Mouse (Mus musculus) heart, adult 2 months (tissue): ENCODE data around the gene Rxra. TPM values are rescaled to one million over a fixed set of nuclear protein-coding genes. Genes with fewer than 3 reads are reported as not detected.

Experiments
- DNase-seq, 2 experiments: peaks; one replicate each; pipeline ENCODE4 v3.0.0; 2021
- H3K27ac ChIP-seq: fragments of 200-600 bp; 2 replicates; pipeline ENCODE4 v1.8.1; 2022
- H3K27me3 ChIP-seq: fragments of 200-500 bp; 2 replicates; pipeline ENCODE4 v1.6.1; 2012; ENCODE audit warnings: mild to moderate bottlenecking, low read length, inconsistent platforms, mixed read lengths; ENCODE audit not compliant: control insufficient read depth, insufficient read depth
- H3K36me3 ChIP-seq: fragments of 200-500 bp; 2 replicates; pipeline ENCODE4 v1.6.1; 2012; ENCODE audit warnings: low read length, inconsistent platforms; ENCODE audit not compliant: control insufficient read depth, insufficient read depth
- H3K4me1 ChIP-seq: fragments of 200-500 bp; 2 replicates; pipeline ENCODE4 v1.6.1; 2011; ENCODE audit warnings: low read length; ENCODE audit not compliant: control insufficient read depth, insufficient read depth
- H3K4me3 ChIP-seq: fragments of 200-600 bp; 2 replicates; pipeline ENCODE4 v1.8.1; 2022
- H3K79me2 ChIP-seq: fragments of 200-500 bp; replicated peaks from 2 replicates; pipeline ENCODE4 v1.6.1; 2012; ENCODE audit warnings: mild to moderate bottlenecking, inconsistent platforms, low read length, moderate library complexity, mixed read lengths; ENCODE audit not compliant: control insufficient read depth, insufficient read depth
- H3K9ac ChIP-seq: fragments of 200-500 bp; 2 replicates; pipeline ENCODE4 v1.6.1; 2012; ENCODE audit warnings: low read depth, mild to moderate bottlenecking, control low read depth, inconsistent platforms, low read length, mixed read lengths
- CTCF ChIP-seq: fragments of 200-600 bp; IDR thresholded peaks from 2 replicates; pipeline ENCODE4 v1.8.1; 2022; ENCODE audit warnings: antibody characterized with exemption, mild to moderate bottlenecking, moderate library complexity
- EP300 ChIP-seq: fragments of 200-500 bp; IDR thresholded peaks from 2 replicates; pipeline ENCODE4 v1.6.1; 2011; ENCODE audit warnings: low read depth, low read length, control low read depth; ENCODE audit not compliant: insufficient read depth
- POLR2A ChIP-seq: fragments of 200-500 bp; IDR thresholded peaks from 2 replicates; pipeline ENCODE4 v1.6.1; 2011; ENCODE audit warnings: mild to moderate bottlenecking, low read depth, low read length, control low read depth; ENCODE audit not compliant: insufficient read depth
- WGBS: fragments of 180-500 bp; shearing (Covaris S2); methylation state at CpG from one replicate; pipeline ENCODE4 v1.1.7; 2018; 5-methylcytosine and 5-hydroxymethylcytosine counted together
- intact Hi-C: fragments of 180-260 bp; cut with DNase I; formaldehyde crosslinking; loops from one replicate; pipeline ENCODE4 v1.15.1; 2025
- polyA plus RNA-seq: library from polyadenylated mRNA; depleted of rRNA; stranded (reverse); fragments of >200 nt; gene quantifications from 2 replicates; pipeline ENCODE4 v1.2.3, GENCODE M21; 2012
- total RNA-seq, 2 experiments: library from RNA; stranded (reverse); gene quantifications; 2 replicates each; pipeline ENCODE4 v1.2.3; 2021

Gene Rxra
- total and polyA plus RNA-seq, 3 experiments = 45.1 to 52.6 (median 52.0) TPM

DNA sequence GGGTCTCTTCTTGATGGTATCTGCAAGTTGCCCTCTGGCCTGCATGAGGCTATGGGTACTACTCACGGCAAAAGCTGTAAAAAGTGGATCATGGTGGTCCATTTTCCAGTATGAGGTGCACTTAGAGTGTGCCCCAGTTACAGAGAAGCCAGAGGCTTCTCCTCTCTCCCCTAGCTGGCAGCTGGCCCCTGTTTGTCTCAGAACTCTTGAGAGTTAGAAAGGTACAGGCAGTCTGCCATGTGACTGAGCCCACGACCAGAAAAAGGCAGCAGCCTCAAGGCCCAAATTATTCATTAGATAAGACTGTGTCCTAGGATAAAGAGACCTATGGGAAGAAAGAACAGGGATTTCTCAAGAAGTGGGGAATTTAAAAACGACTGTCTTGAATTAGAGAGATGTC, 30.8 kb upstream of the Rxra start:
- Histone ChIP-seq H3K4me1 (peaks cover 3% of the 10 kb centered on the region; the same call in 1 of the 2 replicates), H3K36me3 (no peaks in the 10 kb centered on the region), H3K79me2 (no peaks in the 10 kb centered on the region), H3K4me3 (no peak overlapping the region), H3K27me3 (no peaks in the 10 kb centered on the region), H3K27ac (no peak overlapping the region), H3K9ac (no peak overlapping the region)
- DNase-seq = peak in 1 of 2 experiments; percentile 33
- 48% methylated on average over 3 of the region's 3 CpGs for WGBS
- intact Hi-C loops = loop anchor here (5.0 kb wide), 1 partner anchor 83 kb away; no protein-coding TSS in a partner anchor
- TF ChIP-seq EP300 = no peak
- TF ChIP-seq CTCF = no peak
- TF ChIP-seq POLR2A = no peak

DNA sequence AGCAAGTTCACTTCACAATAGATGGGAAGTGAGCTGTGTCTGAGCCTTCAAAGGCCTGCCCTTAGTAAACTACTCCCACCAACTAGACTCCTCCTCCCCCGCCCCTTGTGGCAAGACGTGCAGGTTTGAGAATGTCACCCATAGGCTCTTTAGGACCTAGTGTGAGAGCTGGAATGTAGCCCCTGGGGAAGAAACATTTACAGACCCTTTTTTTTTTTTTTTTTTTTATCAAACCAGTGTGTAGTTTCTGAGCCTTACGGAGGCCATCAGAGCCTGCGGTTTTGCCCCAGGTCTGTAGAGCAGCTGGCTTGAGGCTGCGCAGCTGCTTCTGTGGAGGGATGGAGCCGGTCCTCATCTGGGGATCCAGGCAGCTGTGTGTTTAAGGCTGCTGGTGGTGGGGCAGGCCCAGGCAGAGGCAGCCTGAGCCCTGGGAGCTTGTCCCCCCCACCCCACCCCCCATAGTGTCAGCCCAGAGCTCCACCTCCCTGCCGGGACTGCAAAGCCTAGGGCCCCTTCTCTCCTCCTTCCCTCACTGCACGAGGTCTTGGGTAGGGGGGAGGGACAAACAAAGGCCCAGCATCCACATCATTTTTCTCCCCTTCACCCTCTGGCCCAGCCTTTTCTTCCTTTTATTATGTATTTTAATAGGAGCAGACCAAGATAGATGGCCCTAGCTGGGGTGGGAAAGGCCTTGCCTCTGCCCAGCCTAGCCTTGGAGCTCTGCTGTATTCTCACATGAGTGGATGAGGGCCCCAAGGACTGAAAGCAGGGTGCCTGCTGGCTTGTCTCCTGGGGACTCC, 26.2 kb upstream of the Rxra start:
- intact Hi-C loops = loop anchor here (5.0 kb wide), 1 partner anchor 88 kb away; no protein-coding TSS in a partner anchor
- TF ChIP-seq EP300 = no peak
- no peak for TF ChIP-seq POLR2A
- no peak for TF ChIP-seq CTCF
- Histone ChIP-seq H3K79me2 (no peaks in the 10 kb centered on the region), H3K36me3 (no peaks in the 10 kb centered on the region), H3K9ac (no peak overlapping the region), H3K27me3 (no peaks in the 10 kb centered on the region), H3K27ac (no peak overlapping the region), H3K4me3 (no peak overlapping the region), H3K4me1 (peaks cover 3% of the 10 kb centered on the region; the same call in 1 of the 2 replicates)
- no peak for DNase-seq
- 73% methylated on average over 8 of the region's 8 CpGs for WGBS

DNA sequence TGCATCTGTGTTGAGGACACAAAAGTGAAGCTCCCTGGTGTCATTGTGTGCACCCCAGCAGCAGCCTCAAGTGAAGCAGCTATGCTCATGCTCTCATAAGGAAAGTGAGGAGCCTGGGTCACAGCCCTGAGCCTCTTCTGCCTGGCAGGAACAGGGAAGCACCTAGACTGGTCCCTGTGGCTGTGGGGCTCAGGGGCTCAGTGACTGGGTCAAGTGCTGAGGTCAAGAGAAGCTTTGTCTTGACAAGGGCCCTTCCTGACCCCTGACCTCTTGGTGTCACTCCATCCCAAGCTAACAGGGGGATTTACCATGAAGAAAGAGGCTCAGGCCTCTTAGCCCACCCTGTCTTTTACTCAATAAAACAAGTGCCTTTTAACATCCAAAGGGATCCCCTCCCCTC, 25.2 kb upstream of the Rxra start:
- Histone ChIP-seq H3K4me1 (no peaks in the 10 kb centered on the region), H3K79me2 (no peaks in the 10 kb centered on the region), H3K4me3 (no peak overlapping the region), H3K36me3 (no peaks in the 10 kb centered on the region), H3K27me3 (no peaks in the 10 kb centered on the region), H3K27ac (no peak overlapping the region), H3K9ac (no peak overlapping the region)
- intact Hi-C loops = no loop called here
- TF ChIP-seq CTCF (no peak), EP300 (no peak), POLR2A (no peak)
- DNase-seq = no peak

DNA sequence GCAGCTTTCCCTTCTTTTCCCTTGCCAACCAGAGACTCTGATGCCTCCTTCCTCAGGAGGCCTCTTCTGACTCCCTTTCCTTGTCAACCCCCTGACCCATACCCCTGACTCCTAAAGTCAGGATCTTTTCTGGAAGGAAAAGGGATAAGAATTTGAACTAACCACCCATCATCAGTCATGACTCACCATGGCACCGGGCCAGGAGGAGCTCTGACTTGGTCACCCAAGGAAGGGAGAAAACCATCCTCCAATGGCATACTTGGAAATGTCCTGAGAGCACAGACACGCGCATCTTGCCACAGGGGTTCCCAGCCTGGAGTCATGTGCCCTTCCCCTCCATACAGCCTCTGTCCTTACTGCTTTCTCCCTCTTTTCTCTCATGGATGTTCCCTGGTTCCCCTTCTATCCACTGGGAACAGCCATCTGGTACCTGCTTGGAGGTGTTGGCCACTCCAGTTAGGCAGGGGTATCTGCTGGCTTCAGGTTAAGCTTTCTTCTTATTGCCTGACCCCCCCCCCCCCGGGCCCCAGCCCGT, 22.7 kb upstream of the Rxra start:
- Histone ChIP-seq H3K79me2 (no peaks in the 10 kb centered on the region), H3K4me1 (no peaks in the 10 kb centered on the region), H3K4me3 (no peak overlapping the region), H3K27me3 (no peaks in the 10 kb centered on the region), H3K9ac (no peak overlapping the region), H3K36me3 (no peaks in the 10 kb centered on the region), H3K27ac (no peak overlapping the region)
- TF ChIP-seq POLR2A (no peak), EP300 (no peak), CTCF (no peak)
- intact Hi-C loops = no loop called here
- DNase-seq = no peak
- WGBS = 71% methylated on average over 5 of the region's 5 CpGs

DNA sequence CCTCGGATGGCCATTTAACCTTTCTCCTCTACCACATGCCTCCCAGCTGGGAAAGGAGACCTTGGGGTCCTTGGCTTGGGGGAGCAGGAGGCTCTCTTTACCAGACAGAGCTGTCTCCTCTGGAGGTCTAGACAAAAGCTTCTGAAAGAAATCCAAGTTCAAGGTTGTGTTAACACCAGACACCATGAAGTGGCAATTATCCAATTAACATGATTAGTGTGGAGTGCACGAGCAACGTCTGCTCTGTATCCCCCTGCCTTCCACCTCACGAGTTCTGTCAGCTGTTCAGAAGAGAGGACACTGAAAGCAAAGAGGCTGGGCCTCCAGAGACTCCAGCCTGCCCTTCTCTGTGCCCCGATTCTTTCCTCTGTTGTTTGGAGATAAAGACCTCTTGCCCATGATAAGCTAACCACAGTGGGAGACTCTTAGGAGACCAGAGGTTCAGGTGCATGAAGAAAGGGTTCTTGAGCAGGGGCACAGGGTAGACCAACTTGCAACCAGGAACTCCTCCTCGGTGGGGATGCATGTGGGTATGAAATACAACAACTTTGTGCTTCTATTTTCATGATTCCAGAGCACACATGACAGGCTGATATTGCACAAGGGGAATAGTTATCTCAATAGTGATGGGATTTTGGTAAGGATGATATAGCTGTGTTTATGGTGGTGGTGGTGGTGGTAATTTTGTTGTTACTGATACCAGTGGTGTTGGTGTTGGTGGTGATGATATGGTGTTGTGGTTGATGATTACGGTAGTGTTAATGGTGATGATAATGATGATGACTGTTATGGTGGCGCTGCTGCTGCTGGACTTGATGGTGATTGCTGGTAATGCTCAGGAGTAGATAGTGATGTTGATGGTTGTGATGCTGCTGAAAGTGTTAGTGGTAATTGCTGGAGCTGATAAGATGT, 21.7 kb upstream of the Rxra start:
- H3K36me3 ChIP-seq = no peaks in the 10 kb centered on the region
- TF ChIP-seq EP300 (no peak), CTCF (no peak), POLR2A (no peak)
- H3K79me2 ChIP-seq = no peaks in the 10 kb centered on the region
- H3K4me3 ChIP-seq = no peak overlapping the region
- no peaks in the 10 kb centered on the region for H3K27me3 ChIP-seq
- no peak for DNase-seq
- intact Hi-C loops = no loop called here
- H3K27ac ChIP-seq = no peak overlapping the region
- 76% methylated on average over 8 of the region's 8 CpGs for WGBS
- no peaks in the 10 kb centered on the region for H3K4me1 ChIP-seq
- H3K9ac ChIP-seq = no peak overlapping the region
